Mouse (Mus musculus) right cerebral cortex, postnatal 4 days (tissue): ENCODE results near the gene Pkdcc.

ENCODE experiments used
- DNase-seq: peaks from one replicate; pipeline ENCODE4 v3.0.0-alpha.2; 2022

Pkdcc gene

DNA sequence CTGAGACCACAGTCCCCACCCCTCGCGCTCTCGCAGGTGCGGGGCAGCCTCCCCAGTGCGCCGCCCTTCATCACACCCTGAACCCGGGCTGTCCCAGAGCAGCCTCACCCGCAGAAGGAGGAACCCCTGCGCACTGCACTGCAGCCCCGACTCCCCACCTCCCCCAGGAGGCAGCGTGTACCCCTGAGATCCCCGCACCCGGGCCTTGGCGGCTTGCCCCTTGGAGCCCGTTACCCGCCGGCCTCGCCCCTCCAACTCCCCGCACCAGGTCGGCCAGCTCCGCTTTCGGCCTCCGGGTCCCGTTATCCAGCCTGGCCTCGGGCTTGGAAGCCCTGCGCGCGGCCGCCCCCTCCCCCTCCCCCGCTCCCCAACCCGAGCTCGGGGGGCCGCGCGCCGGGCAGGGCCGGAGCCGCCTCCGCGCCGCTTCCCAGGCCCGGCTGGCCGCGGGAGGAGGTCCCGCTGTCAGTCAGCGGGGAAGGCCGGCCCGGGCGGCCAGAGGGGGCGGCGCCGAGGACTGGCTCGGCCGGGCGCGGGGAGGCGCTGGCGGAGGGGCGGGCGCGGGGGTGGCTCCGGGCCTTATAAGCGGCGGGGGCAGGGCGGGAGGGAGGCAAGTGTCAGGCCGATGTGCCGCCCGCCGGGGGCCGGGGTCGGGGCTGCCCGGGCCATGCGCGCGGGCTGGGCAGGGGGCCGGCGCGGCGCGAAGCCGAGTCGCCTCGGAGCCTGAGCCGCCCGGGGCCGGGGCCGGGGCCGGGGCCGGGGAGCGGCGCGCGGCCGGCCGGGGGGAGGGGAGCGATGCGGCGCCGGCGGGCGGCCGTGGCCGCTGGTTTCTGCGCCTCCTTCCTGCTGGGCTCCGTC, at the start of gene Pkdcc:
TSS of gene Pkdcc (plus strand) at position 619 of the 855 bp plus-strand sequence.
- peak; percentile 82 for DNase-seq

DNA sequence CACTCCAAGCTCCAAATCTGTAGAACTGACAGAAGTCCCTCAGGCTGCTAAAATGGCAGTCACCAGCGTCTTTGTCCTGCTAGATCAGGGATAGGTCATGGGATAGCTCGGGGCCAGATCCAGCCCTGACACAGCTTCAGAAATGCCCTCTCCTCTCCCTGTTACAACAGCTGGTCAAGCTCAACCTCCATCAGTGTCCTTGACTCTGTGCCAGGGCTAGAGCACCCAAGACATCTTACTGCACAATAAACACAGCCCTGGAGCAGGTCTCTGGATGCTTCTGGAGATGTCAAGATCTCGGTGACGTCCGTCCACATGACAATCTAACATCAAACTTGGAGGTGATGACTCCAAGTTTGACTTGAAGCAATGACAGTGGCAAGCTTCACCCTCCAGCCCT, 48.9 kb upstream of the Pkdcc start:
- DNase-seq, result no peak

GRCm38 (mm10) chr17:83176146-83176545, 38.9 kb upstream of the Pkdcc start:
- DNase-seq, result no peak

GRCm38 (mm10) chr17:83178483-83179150, 36.5 kb upstream of the Pkdcc start:
- no peak for DNase-seq

DNA sequence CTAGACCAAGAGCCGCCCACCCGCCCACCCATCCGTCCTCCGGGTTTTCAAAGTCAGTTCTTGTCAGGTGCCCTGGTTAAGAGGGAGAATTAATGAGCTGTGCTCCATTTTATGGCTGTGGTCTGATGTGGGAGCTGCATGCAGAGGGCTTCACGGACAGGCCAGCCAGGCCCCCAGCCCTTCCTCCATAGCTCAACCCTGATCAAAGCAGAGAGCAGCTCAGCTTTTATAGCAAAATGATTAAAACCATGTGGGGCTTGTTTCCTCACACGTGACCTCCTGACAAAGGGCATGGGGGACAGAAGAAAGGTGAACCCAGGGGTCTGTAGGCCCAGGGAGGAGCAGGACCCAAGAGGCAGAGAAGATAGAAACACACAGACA, 36.0 kb upstream of the Pkdcc start:
- no peak for DNase-seq

GRCm38 (mm10) chr17:83179569-83179968, 35.5 kb upstream of the Pkdcc start:
- no peak for DNase-seq

DNA sequence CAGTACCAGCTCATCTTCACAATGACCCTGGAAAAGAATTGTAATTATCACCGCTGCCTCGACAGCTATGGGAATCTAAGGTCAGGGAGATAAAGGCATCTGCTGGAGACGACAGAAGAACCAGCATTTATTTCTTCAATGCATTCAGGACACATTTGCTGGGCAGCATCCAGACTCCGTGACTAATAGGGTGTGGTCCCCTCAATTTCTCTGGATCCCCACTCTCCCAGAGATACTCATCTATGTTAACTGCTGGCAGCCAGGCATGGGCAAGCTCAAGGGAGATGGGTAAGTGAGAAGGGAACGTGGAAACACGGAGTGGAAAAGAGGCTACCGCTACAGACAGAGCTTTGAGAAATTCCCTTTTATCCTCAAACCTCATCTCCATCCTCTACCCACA, 34.0 kb upstream of the Pkdcc start:
- no peak for DNase-seq

GRCm38 (mm10) chr17:83181592-83181991, 33.5 kb upstream of the Pkdcc start:
- no peak for DNase-seq

- DNase-seq, result no peak
Observed at GRCm38 (mm10) chr17:83182061-83182664, 32.9 kb upstream of the Pkdcc start.

- no peak for DNase-seq
Observed at GRCm38 (mm10) chr17:83182780-83183179, 32.3 kb upstream of the Pkdcc start.

GRCm38 (mm10) chr17:83187751-83188565, 27.1 kb upstream of the Pkdcc start:
- peak; percentile 16 for DNase-seq

- no peak for DNase-seq
Observed at GRCm38 (mm10) chr17:83190810-83191209, 24.3 kb upstream of the Pkdcc start.

DNA sequence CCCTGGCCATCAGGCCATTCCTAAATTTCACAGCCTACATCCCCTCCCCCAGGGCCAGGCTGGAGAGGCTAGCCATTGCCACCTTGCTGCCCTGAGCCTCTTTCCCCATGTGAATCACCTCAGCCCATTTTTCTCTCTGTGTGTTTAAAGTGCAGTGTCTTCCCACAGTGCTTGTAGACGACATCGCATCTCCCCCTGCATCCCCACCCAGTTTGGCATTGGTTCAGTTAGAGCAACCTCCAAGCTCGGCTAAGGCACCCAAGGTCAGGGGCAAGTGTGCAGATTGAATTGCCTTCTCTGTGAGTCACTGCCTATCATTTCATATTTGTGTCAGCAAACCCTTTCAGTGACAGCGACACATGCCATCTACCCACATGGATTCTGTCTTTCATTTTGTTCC, 20.6 kb upstream of the Pkdcc start:
- no peak for DNase-seq

GRCm38 (mm10) chr17:83197361-83197923, 17.6 kb upstream of the Pkdcc start:
- no peak for DNase-seq

- DNase-seq, result no peak
Observed at GRCm38 (mm10) chr17:83200469-83200868, 14.6 kb upstream of the Pkdcc start.

DNA sequence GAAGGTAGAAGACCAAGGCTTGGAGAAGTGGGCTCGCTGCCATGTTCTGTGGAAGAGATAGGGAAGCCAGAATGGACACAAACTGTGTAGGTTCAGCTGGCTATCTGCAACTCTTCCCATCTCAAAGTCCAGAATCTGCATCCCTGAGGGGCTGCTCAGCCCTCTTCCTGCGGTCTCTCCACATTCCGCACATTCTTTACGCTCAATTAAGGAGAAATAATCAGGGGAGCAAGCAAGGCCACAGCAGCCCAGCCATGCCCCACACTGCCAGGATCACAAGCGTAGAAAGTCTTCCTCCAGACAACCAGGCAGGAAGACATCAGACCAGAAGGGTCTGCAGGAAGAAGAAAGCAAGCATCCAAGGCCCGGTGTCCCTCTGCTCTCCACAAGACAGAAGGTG, 13.8 kb upstream of the Pkdcc start:
- DNase-seq, result no peak

GRCm38 (mm10) chr17:83203692-83204383, 11.3 kb upstream of the Pkdcc start:
- DNase-seq, result no peak

DNA sequence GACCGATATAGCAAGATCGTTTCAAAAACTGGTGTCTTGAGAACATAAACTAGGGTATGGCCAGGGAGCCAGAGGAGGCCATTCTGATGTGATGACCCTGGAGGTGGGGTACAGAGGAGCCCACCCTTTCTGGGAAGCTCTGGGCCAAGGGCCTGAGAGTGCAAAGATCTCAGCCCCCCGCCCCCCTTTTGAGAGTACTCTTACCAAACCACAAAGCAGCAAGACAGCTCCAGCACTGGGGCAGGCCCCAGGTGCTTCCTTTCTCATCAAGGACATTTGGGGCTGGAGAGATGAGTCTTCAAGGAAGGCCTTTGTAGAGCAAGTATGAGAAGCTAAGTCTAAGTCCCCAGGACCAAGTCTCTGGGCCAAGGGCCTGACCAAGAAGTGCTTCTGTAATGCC, 7.8 kb upstream of the Pkdcc start:
- no peak for DNase-seq

GRCm38 (mm10) chr17:83208455-83208854, 6.6 kb upstream of the Pkdcc start:
- no peak for DNase-seq

DNA sequence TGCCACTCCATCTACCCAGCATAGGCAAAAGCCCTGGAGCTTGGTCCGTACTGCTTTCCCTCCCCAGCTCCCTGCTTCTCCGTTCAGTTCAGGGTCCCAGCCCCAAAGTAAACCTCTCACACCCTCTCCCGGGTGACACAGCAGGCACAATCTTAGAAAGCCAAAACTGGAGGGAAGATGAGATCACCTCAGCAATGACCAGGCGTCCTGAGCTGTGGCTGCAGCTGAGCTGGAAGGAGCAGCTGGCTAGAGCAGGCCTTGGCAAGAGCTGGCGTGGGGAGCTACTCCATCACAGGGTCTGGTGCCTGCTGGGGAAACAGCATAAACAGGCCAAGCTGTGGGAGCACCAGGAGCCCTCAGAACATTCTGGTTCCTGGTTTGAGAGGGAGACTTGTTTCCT, 4.6 kb upstream of the Pkdcc start:
- DNase-seq, result no peak

GRCm38 (mm10) chr17:83211196-83211595, 3.9 kb upstream of the Pkdcc start:
- DNase-seq, result no peak

GRCm38 (mm10) chr17:83212422-83212821, 2.7 kb upstream of the Pkdcc start:
- DNase-seq, result no peak
